21 mouse cellular contexts compared by ENCODE assay signal in genomic region chr9:86643497-86643896, GRCm38 (mm10). TPM values are rescaled to one million over a fixed set of nuclear protein-coding genes. Genes with fewer than 3 reads are reported as not detected.
A peak's percentile ranks its signal among the peaks of the same experiment; 100 is the strongest.
DNase-seq lines count a peak whose midpoint lies in the region; ATAC-seq and TF ChIP-seq lines count a peak whose summit lies in the region.
"Had no signal": no experiment of that assay in that cellular context is flagged by ENCODE, and none has a peak within 500 bp of the region (broad histone marks: within the 10 kb centered on the region; RNA-seq: fewer than 3 reads in every experiment).

No protein-coding gene starts in this region.

- no peaks in the 10 kb centered on the region for H3K27me3 ChIP-seq in lung, postnatal 0 days (replicated peaks; ENCODE audit: insufficient read depth, low read length)
- H3K27me3 ChIP-seq: hindbrain, embryonic 12.5 days had no signal

- no peak overlapping the region for H3K4me2 ChIP-seq in lung, postnatal 0 days (replicated peaks; ENCODE audit: low read depth, low read length)
- H3K4me2 ChIP-seq: hindbrain, embryonic 12.5 days had no signal

- H3K9ac ChIP-seq in lung, postnatal 0 days (replicated peaks; ENCODE audit: low read depth) = no peak overlapping the region
- H3K9ac ChIP-seq: hindbrain, embryonic 12.5 days had no signal

- H3K9me3 ChIP-seq in lung, postnatal 0 days (ENCODE audit: low read length) = no peaks in the 10 kb centered on the region
- H3K9me3 ChIP-seq: embryonic facial prominence, embryonic 10.5 days; forebrain, embryonic 10.5 days; heart, embryonic 10.5 days; hindbrain, embryonic 12.5 days had no signal

- no peak for TF ChIP-seq EP300 in lung, postnatal 0 days (IDR thresholded peaks at IDR 0.05)

- 0 out of 2 replicates have a peak, but pooled peaks have one; percentile 12 for ATAC-seq in lung, postnatal 0 days
- ATAC-seq: forebrain, embryonic 14.5 days; hindbrain, embryonic 16.5 days; inflammation-experienced regulatory T-cells, adult 6 months had no signal

- WGBS in lung, postnatal 0 days = 62% methylated on average over 4 of the region's 4 CpGs

- no peaks in the 10 kb centered on the region for H3K36me3 ChIP-seq in lung, postnatal 0 days (ENCODE audit: insufficient read depth, low read length)
- H3K36me3 ChIP-seq: embryonic facial prominence, embryonic 10.5 days; forebrain, embryonic 10.5 days; hindbrain, embryonic 12.5 days had no signal

- H3K27ac ChIP-seq in lung, postnatal 0 days (ENCODE audit: low read length) = no peak overlapping the region
- H3K27ac ChIP-seq: embryonic facial prominence, embryonic 10.5 days; forebrain, embryonic 10.5 days; heart, embryonic 10.5 days; hindbrain, embryonic 12.5 days had no signal

- no peak overlapping the region for H3K4me3 ChIP-seq in lung, postnatal 0 days (ENCODE audit: low read depth, low read length)
- H3K4me3 ChIP-seq: embryonic facial prominence, embryonic 10.5 days; forebrain, embryonic 10.5 days; heart, embryonic 10.5 days; hindbrain, embryonic 12.5 days had no signal

- peaks cover 4% of the 10 kb centered on the region; the same call in 1 of the 2 replicates for H3K4me1 ChIP-seq in lung, postnatal 0 days (ENCODE audit: insufficient read depth, low read depth, low read length)
- H3K4me1 ChIP-seq: embryonic facial prominence, embryonic 10.5 days; forebrain, embryonic 10.5 days; heart, embryonic 10.5 days; hindbrain, embryonic 12.5 days had no signal

- peak; percentile 8 for DNase-seq in kidney, adult 11 months
- DNase-seq in kidney, postnatal 14 days = no peak
- peak; percentile 40 for DNase-seq in lung, postnatal 0 days (ENCODE audit: low spot score)
- no peak for DNase-seq in lung, postnatal 14 days
- peak; percentile 91 for DNase-seq in adipocyte (ENCODE audit: low spot score)
- DNase-seq in fat pad, adult 2 months (ENCODE audit: extremely low read depth, low read depth, low spot score) = peak; percentile 95
- no peak for DNase-seq in frontal cortex, postnatal 10 days (ENCODE audit: low spot score in 2 of 2)
- DNase-seq: adrenal gland, postnatal 10 days; cerebellum, adult 2 months; cerebellum, postnatal 10 days; gastrocnemius, postnatal 14 days; heart, adult 18-20 months; heart, postnatal 10 days; heart, postnatal 4 days had no signal

- TF ChIP-seq CTCF in lung, postnatal 0 days (IDR thresholded peaks at IDR 0.05) = no peak

RNA-seq across cellular contexts. Expression of gene Me1, which starts 52.3 kb away (rescaled TPM):
- polyA plus RNA-seq in lung, postnatal 0 days (2015; fragmentation: Nextera tagmentation; extraction: Ambion mirVana) = 48.7 and 51.1 TPM in 2 replicates

Comparison
In these comparisons a context has a peak if more than half of its experiments do, and no peak if none do; other contexts are left out.
1. DNase-seq: peak in kidney, adult 11 months (single experiment), lung, postnatal 0 days (single experiment), adipocyte (single experiment) and fat pad, adult 2 months (single experiment); none in kidney, postnatal 14 days (single experiment), lung, postnatal 14 days (single experiment) and frontal cortex, postnatal 10 days (0 of 2).